Mouse (Mus musculus): ENCODE data around the gene Adamts2. TPM values are rescaled to one million over a fixed set of nuclear protein-coding genes. Genes with fewer than 3 reads are reported as not detected.

The Adamts2 gene
- total RNA-seq, 1 experiment from 2014 or later: not detected

DNA sequence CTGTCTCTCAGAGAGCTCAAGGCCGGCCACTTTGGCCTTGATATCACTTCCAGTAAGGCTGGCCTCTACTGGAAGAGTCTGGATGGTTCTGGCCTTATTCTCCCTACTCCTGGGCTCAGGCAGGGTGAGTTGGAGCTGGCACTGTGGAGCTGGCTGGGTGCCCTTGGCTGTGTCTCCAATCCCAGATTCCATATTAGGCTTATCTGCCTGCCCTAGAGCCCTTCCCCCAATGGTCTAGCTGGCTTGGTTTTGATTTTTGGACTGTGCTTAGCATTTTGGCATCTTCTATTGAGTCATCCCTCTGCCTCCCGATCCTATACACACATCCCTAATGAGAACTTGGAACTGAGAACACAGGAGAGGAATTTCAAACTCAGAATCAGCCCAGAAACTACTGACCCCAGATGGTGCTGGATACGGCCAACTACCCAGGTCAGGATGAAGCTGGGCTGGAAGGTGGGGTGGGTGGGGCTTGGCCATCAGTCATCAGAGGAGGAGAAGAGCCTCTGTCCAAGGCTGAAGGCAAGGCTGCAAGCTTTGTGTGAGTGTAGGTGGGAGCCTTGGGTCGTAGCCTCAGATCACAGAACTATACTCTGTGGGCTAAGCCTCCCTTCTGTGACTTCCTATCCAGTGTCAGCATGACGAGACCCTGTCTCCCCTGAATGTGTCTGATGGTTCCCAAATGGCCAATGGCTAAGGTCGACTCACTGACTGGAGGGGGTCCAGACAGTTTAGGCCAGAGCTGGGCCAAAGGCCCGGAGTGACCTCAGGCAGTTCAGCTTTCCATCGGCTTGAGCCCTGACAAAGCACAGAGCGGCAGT is 67.9 kb downstream of the Adamts2 start:
- ATAC-seq (replicated peaks; ENCODE audit: low read depth, poor library complexity, severe bottlenecking): no peak

DNA sequence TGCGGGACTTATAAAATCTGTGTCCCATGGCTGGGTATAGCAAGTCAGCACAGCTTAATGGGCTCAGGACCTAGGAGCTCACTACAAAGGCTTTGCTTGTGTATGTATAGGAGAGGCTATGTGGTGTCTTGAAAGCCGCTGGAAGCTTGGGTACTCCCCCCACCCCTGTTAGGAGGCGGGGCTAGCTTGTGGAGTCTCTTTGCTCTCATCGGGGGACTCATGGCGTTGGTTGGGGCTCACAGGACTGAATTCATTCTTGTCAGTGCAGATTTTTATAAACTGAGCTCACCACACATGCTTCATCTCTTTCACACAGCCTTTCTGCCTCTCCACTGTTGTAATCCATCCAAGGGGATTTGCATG is 68.5 kb downstream of the Adamts2 start:
- ATAC-seq (replicated peaks; ENCODE audit: low read depth, poor library complexity, severe bottlenecking): no peak

DNA sequence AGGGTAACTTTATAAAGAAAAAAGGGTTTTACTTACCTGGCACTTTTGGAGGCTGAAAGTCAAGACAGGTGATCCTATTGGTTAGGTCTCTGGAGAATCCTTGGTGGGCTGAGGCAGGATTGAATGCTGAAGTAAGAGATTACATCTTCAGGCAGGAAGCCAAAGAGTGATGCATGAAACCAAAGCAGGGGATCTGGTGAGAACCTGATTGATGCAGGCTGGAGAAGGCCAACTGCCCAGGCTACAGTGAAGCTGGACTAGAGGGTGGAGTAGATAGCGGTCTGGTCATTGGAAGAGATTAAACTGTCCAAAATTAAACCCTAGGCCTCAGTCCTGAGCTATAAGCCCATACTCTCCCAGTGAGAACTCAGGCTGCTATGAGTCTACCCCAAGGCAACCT is 69.0 kb downstream of the Adamts2 start:
- no peak for ATAC-seq (replicated peaks; ENCODE audit: low read depth, poor library complexity, severe bottlenecking)

- no peak for ATAC-seq (replicated peaks; ENCODE audit: low read depth, poor library complexity, severe bottlenecking)
Measured at GRCm38 (mm10) chr11:50671376-50671775, 69.5 kb downstream of the Adamts2 start.

DNA sequence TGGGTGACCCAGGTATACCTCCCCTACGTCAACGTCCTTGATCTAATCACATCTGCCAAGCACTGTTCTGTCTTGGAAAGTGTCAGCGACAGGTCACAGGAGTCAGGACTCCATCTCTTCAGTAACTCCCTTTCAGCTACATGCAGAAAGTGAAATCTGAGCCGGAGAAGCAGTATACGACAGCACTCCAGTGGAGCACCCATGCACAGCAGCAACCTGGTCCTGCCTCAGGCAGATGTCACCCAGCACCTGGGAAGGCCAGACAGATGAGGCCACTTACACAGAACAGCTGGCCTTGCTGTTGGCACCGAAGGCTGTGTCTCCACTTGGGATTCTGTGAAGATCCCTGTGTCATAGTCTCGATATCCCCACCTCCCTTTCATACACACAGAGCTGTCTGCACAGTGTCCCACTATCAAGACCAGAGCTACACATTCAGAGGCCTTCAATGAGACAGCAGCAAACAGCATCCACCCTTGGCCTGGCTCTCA is 70.0 kb downstream of the Adamts2 start:
- ATAC-seq (replicated peaks; ENCODE audit: low read depth, poor library complexity, severe bottlenecking): no peak

DNA sequence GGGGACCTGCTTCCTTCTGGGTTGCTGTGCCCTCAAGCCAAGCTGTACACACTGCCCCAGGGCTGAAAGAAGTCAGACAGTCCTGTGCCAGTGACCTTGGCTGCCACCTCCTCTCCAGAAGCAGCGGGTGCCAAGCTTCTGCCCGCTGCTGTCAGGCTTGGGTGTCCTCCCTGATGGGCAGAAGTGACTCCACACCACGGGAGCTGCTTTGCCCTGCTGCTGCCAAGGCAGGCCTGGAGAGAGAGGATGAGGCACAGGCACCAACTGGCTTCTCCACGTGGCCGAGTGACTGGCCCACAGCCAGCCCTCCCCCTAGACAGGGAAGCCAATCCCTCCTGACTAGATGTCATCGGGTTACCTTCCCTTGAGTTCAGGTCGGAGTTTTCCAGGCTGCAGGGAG is 71.0 kb downstream of the Adamts2 start:
- no peak for ATAC-seq (replicated peaks; ENCODE audit: low read depth, poor library complexity, severe bottlenecking)

DNA sequence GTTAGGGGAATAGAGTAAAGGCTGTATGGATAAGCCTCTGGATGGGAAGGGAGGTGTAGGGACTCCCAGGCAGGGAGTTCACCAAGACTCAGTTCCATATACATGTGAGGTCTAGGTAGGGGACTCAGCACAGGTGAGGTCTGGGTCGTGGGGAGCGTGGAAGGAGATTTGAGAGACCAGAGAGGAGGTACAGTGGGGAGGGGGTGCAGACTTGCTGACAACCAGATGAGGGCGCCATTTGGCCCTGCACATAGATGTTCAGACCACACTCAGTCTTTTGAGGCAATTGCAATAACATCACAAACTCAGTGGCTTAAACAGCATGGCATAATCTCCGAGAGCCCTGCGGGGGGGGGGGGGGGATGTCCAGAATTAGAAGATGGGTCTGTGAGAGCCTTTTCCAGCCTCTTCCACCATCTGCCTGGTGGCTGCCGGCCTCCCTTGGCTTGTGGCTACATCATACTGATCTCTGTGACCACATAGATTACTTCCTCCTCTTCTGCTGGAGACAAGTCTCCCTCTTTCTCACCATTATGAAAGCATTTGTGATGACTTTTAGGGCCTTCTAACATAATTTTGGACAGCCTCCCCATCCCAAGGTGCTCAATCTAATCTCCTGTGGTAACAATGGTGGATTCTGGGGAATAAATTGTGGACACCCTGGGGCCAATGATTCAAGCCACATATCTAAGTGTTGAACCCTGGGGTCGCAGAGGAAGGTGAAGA is 71.8 kb downstream of the Adamts2 start:
- ATAC-seq (replicated peaks; ENCODE audit: low read depth, poor library complexity, severe bottlenecking): no peak; the same call in 1 of the 2 replicates

DNA sequence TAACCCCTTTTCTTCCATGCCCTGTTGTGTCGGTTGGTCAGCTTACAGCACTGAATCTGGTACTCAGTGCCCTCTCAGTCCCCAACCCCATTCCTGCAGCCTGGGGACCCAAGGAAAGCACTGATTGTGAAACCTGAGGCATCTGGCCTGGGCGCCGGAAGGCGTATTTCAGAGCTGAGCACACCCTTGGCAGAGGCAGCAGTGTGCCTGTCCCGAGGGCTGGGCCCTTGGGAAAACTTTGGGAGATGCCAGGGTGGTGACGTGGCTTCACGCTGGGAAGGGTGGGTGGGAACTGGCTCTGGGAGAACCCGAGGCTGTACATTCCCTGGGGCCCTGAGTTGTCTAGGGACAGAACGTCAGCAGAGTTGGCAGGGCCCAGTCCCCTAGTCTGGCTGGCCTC is 72.5 kb downstream of the Adamts2 start:
- no peak for ATAC-seq (replicated peaks; ENCODE audit: low read depth, poor library complexity, severe bottlenecking)

- no peak for ATAC-seq (replicated peaks; ENCODE audit: low read depth, poor library complexity, severe bottlenecking)
Measured at GRCm38 (mm10) chr11:50678650-50679049, 76.8 kb downstream of the Adamts2 start.

- ATAC-seq (replicated peaks; ENCODE audit: low read depth, poor library complexity, severe bottlenecking): no peak
Measured at GRCm38 (mm10) chr11:50681940-50682339, 80.1 kb downstream of the Adamts2 start.

DNA sequence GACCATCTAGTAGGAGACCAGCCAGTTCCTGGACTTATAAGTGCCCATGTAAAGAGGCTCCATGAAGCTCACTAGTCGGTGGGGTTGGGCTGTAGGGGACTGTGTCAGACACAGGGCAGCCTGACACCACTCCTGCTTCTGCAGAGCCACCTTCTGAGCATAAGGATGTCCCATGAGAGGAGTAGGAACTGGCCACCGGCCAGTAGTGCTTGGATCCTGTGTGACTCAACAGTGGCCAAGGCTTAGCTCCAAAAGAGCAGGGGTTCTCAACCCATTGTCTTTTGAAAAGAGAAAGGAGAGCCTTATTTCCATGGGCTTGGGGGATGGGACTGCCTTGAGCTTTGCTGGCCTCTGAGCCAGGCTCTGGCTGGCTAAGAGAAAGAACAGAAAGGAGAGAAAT is 81.9 kb downstream of the Adamts2 start:
- ATAC-seq (replicated peaks; ENCODE audit: low read depth, poor library complexity, severe bottlenecking): no peak

DNA sequence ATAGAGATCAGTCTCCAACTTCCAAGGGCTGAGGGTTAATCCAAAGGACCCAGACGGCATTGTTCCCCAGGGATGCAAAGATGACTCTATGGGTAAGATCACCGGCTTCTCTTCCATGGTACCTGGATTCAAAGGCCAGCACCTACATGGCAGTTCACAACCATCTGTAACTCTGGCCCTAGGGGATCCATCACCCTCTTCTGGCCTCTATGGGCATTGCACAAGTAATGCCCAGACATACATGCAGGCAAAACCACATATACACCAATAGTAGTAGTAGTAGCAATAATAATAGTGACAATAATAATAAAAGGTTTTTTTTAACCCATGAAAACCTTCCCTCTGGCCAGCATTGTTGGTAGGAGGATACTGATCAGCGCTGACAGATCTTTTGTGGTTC is 86.7 kb downstream of the Adamts2 start:
- ATAC-seq (replicated peaks; ENCODE audit: low read depth, poor library complexity, severe bottlenecking): no peak

- ATAC-seq (replicated peaks; ENCODE audit: low read depth, poor library complexity, severe bottlenecking): no peak
Measured at GRCm38 (mm10) chr11:50689672-50690071, 87.8 kb downstream of the Adamts2 start.

GRCm38 (mm10) chr11:50699971-50700370 is 98.1 kb downstream of the Adamts2 start:
- ATAC-seq (replicated peaks; ENCODE audit: low read depth, poor library complexity, severe bottlenecking): no peak

DNA sequence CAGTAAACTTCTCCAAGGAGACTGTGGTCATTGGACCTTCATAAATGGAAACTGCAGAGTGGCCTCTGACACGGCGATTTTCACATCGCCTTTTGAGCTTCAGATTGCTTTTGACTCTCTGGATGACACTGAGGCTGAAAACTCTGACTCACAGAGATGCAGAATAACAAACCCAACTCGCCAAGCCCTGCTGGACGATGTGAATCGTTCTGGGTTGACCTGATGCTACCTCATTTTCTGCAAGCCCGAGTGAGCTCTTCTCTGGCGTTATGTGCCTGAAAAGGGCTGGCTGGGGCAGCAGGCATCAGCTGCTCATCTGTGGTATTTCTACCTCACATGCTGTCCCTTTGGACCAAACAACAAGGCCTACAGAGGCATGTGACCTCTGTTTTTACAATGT is 98.6 kb downstream of the Adamts2 start:
- ATAC-seq (replicated peaks; ENCODE audit: low read depth, poor library complexity, severe bottlenecking): no peak

GRCm38 (mm10) chr11:50703397-50703796 is 101.5 kb downstream of the Adamts2 start:
- no peak for ATAC-seq (replicated peaks; ENCODE audit: low read depth, poor library complexity, severe bottlenecking)

DNA sequence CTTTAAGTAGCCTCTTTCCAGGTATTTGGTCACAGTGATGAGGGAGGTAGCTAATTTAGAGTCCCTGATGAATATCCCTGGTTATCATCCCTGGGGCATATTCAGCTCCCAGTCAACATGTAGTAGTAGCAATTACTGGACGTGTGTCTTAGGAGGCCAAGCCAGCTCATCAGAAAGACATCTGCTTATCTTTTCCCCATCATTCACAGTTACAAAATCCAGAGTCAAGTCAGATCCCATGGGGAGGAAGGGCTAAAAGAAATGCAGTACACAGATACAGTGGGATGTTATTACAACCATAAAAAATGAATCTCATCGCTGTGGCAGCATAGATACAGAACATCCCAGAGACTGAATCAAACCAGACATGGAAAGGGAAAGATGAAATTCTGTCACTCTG is 102.6 kb downstream of the Adamts2 start:
- ATAC-seq (replicated peaks; ENCODE audit: low read depth, poor library complexity, severe bottlenecking): no peak

DNA sequence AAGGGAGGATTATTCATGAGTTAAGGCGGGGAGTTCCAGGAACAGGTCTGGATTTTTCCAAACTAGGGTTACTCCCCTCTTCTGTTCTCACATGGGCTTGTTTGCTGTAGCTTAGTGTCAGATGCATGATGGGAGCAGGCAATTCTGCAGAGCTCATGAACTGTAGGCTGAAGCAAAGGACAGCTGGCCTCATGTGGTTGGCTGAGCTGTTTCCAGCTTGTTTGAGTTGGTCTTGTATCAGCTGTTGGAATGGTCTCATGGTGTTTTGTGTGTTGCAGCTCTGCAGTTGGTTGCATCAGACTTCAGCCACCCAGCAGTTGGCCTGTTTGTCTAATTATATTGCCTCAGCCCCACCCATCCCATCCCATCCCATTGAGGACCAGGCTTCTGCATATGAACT is 105.4 kb downstream of the Adamts2 start:
- ATAC-seq (replicated peaks; ENCODE audit: low read depth, poor library complexity, severe bottlenecking): no peak

- no peak; the same call in 1 of the 2 replicates for ATAC-seq (replicated peaks; ENCODE audit: low read depth, poor library complexity, severe bottlenecking)
Measured at GRCm38 (mm10) chr11:50713610-50714202, 111.8 kb downstream of the Adamts2 start.

DNA sequence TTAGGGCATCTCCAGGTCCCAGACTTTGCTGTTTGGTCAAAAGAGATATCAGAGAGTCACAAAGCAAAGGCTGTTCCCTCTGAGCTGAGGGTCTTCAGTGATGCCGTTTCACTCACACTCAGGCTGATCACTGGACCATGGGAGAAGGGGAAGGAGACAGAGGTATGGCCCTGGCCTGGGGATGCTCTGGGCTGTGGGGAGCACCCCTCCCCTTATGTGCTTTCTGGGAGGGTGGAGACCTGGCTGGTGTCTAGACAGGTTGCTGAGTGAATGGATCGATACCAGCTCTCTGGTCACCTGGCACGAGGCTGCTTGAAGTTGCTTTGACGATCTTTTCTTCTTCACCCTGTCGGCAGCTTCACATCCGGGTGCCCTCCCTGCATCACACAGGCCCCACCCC is 113.2 kb downstream of the Adamts2 start:
- ATAC-seq (replicated peaks; ENCODE audit: low read depth, poor library complexity, severe bottlenecking): no peak

DNA sequence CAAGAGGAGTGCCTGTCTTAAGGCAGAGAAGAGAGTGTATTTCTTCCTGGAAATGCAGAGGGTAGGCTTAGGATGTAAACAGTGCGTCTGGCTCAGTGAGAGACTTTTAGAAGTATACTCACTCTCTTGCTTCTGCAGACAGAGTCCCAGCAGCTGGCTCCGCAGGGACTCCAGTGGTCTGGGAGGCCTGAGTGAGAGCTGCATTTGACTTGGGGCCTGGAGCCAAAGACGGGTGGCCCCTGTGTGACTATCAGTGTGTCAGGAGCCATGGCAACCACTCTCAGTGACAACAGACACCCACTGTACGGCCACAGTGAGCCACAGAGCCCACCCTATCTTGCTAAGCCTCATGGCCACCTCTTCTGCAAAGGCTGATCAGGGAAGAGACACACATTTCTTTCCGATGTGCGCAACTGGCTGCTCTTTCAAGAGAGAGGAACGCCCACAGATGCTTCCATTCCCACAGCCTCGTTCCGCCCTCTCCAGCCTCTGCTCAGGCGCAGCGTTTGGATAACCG is 115.6 kb downstream of the Adamts2 start:
- no peak for ATAC-seq (replicated peaks; ENCODE audit: low read depth, poor library complexity, severe bottlenecking)

Measured in common myeloid progenitor, adult 5-6 weeks (primary cell).